Mouse (Mus musculus): Measurements from ENCODE around the gene Zfp114.

- TF ChIP-seq POLR2A (IDR thresholded peaks at IDR 0.05; ENCODE audit: borderline replicate concordance, extremely low read depth, low read depth, low read length) (no peak), CTCF (IDR thresholded peaks at IDR 0.05; ENCODE audit: insufficient read depth, low read length) (no peak)
Measured at GRCm38 (mm10) chr7:24189571-24189944, 14.7 kb downstream of the Zfp114 start.
